Mouse (Mus musculus): ENCODE results near the gene Myo19.

DNA sequence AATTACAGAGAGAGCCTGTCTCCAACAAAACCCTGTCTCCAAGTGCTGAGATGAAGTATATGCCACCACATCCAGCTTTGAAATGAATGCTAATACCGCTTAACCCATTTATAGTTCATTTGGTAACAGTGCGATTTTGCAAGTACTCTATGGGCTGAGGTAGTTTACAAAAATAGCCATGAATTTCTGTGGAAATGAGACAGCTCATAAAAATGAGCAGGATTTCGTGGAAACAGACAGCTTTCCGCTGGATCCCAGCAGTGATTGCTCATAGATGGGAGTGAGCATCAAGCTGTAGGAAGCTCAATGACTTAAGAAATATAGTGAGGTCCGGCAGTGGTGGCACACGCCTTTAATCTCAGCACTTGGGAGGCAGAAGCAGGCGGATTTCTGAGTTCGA, 41.0 kb downstream of the Myo19 start:
- TF ChIP-seq CTCF (IDR thresholded peaks at IDR 0.05; ENCODE audit: control insufficient read depth, insufficient read depth, insufficient replicate concordance, low read depth, low read length) (no peak), POLR2A (IDR thresholded peaks at IDR 0.05; ENCODE audit: control insufficient read depth, low read depth, low read length) (no peak)
